Mouse (Mus musculus) gastrocnemius, adult 18-20 months (tissue): ENCODE results near the gene Lrrc2. TPM values are rescaled to one million over a fixed set of nuclear protein-coding genes. Genes with fewer than 3 reads are reported as not detected.

Experiments
- DNase-seq: peaks from one replicate; pipeline ENCODE4 v3.0.0; 2021; ENCODE audit warnings: low spot score
- total RNA-seq, 2 experiments: library from RNA; stranded (reverse); gene quantifications; 2 replicates each; pipeline ENCODE4 v1.2.3; 2021

Gene Lrrc2
- total RNA-seq, 2 experiments from 2014 or later: 82.8 to 112 TPM

DNA sequence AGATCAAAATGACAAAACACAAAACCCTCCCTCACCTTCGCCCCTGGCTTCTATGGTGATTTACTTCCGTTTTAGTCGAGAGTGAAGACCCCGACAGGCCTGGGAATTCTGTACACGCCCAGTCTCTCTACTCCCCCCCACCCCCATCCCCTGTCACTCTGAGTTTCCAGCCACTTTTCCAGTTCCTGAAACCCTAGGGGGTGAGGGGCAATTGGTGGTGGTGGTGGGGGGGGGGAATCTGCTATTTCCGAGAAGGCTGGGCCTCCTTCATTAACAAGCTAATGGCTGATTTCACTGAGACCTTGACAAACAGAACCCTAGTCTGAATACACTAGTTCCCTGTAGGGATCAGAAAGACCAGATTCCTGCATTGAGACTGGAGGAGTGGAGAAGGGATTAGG is 4.1 kb upstream of the Lrrc2 start:
- DNase-seq: no peak

DNA sequence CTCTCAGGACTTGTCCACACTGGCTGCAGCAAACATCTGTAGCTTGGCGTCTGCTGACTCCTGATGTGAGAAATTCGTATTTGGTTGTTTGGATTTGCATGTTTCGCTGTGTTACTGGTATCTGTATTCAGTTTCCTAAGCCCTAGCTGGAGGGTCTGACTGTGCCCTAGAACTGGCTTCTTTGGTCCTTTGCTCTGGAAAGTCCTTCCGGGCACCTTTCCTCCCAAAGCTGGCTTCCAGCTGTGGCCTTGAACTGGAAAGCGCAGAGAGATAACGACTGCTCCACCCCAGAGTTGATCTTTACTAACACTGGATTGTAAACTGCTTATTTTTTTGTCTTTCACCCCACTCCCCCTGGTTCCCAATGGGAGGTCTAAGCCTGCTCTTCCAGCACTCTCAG is 3.4 kb upstream of the Lrrc2 start:
- no peak for DNase-seq

DNA sequence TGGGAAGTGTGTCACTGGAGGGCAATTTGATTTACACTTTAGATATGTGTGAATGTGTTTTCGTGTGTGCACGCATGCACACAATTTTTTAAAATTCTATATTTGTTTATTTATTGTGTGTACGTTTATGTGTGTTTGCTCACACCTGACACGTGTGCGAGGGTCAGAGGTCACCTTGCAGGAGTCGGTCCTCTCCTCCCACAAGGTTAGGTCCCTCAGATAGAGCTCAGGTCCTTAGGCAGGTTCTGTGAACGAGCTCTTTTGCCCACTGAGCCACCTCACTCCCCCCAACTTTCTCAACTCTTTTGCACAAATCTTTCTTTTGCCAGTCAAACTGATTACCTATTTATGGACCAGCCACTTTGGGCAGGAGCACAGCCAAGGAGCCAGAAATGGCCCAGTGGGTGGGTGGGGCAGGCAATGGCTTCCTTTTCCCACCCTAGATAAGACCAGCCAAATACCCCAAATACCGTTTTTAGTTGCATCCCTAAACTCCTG is 2.5 kb upstream of the Lrrc2 start:
- DNase-seq: no peak

DNA sequence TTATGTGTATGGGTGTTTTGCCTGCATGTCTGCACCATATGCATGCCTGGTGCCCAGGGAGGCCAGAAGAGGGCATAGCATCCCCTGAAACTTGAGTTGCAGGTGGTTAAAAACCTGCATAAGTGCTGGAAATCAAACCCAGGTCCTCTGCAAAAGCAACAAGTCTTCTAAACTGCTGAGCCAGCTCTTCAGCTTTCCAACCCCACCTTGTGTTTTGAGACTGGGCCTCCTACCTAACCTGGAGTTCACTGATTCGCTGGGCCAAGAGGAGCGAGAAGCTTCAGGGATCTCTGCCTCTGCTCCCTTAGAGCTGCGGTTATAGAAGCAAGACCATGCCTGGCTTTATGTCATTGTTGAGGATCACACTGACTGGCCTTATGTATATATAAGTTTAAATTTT is 1.2 kb upstream of the Lrrc2 start:
- DNase-seq: no peak

DNA sequence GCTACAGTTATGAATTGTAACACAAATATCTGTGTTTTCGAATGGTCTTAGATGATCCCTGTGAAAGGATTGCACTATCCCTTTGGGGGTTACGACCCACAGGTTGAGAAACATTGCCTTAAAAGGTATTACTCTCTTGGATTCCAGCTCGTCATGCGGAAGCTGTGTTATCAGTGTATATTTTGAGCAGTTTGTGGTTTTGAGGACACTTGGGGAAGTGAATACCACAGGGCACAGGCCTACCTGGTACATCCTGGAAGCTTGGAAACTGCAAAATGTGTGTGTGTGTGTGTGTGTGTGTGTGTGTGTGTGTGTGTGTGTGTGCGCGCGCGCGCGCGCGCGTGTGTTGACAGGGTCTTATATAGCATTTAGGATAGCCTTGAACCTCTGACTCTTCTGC is 521 bp downstream of the Lrrc2 start:
- DNase-seq: no peak

DNA sequence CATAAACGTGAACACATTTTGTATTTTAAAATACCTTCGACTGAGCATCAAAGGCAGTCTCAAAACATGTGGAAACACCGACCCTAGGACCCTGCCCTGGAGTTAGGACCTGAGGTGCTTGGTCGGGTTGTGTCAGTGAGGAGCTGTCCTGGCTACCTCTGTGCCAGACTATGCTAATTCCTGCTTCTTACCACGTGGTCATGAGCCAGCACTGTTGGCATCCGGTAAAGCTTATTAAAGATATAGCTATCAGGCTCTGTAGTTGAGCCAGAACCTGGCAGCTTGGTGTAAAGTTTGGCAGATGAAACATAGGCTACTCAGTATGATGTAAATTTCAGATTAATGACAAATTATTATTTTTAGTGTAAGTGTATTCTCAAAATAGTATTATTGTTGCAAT is 1.1 kb downstream of the Lrrc2 start:
- DNase-seq: peak; percentile 14

DNA sequence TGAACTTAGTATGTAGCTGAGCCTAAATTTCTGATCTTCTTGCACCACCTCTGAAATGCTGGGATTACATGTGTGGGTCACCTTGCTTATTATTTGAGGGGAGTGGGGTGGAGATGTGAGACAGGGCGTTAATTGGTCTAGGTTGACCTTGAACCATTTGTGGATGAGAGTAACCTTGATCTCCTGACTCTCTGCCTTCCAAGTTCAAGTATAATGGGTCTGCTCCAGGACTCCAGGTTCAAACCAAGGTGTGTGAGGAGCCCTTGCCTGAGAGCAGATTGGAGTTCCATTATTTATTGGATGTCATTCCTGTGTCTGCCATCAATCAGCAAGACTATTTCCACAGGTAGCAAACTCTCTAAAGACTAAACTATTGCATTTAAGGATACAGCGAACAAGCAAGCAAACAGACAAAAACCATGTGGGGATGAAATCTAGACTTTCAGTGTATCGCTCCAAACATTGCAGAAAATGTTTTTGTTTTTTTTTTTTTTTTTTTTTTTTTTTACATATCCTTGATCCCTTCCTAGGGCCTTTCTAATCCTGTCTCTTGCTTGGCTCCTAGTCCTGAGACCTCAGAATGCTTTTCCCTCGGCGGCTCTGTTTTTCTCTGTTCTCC is 1.7 kb downstream of the Lrrc2 start:
- DNase-seq: no peak

DNA sequence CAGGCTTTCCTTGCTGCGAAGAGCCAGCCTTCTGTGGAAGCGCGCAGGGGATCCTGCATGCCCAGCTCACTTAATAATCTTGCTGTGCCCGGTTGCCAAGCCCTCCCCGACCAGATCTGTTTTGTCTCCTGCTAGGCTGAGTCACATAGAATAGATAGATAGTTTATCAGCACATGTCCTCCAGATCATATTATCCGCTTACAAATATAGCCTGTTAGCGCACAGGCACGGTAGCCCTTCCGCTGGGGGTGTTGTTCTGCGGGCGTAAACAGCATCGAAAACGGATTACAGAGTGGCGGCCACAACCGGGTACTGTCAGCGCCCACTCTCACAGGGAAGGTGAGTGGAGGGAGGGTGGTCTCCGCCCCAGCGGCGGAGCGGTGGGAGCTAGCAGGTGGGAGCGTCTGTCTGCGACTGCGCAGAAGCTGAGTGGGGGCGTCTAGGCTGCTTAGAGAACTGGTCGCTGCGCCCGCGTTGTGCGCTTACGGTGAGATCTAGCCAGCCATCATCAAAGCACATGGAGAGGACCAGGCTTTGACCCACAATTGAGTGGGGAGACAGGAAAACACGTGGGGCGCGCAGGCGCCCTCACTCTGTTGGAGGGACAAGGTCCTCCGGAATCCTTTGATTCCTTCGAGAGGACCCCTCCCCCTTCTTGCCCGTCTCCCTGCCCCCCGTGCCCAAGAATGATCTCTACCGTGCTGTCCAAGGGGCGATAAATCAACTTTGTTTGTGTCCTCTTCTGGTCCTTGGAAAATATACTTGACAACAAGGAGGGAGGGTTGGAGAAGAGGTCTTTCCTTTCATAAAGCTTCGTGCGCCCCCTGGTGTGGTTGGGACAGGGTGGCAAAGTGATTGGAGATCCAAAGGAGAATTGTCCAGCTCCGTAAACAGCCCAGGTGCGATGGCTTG is 2.5 kb downstream of the Lrrc2 start:
- peak; percentile 87 for DNase-seq

DNA sequence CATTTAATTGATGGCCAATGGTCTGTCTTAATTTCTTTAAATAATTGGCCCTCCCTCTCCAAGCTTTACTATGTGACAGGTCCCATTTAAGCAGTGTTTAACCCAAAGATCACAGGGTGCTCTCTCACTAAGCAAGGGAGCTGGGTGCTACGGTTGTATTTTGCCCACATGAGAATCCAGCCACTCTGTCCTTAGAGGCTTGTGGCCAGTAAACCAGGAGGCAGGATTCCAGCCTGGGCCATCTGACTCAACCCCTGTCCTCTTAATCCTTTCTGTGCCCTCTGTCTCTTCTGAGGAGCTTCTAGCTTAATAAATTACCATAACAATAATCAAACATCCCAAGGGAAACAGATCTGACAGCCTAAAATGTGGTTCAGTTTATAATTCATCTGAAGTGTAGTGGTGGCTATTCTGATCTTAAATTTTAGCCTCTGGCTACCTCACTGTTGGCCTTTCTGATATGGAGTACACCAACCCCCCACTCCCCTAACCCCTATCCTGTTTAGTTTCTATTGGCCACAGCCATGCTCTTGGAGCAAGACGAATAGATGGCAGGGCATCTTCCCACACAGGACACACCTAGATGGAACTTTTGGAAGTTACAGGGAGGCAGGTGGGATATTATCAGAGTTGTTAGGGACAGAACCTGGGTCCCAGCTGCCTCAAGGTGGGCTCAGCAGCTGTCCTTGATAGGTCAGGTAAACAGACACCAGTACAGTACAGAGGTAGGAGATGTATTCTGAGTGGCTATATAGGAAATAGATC is 3.5 kb downstream of the Lrrc2 start:
- DNase-seq: peak; percentile 32

DNA sequence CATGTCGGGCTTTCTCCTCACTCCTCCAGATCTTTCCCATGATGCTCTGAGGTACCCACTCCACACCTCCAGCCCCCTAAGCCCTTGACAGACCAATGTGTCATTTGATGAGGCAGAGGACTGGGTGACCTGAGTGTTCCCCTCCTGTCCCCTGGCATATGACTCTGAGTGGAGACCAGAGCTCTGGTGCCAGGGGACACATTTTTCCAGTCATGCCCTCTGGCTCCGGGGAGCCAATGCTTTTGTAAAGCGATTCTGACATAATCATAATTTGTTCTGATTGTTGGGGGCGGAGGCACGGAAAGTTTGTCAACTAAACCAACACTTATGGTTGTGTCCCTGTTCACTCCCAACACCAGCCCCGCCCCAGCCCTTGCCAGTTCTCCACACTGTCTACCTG is 4.6 kb downstream of the Lrrc2 start:
- peak; percentile 58 for DNase-seq

DNA sequence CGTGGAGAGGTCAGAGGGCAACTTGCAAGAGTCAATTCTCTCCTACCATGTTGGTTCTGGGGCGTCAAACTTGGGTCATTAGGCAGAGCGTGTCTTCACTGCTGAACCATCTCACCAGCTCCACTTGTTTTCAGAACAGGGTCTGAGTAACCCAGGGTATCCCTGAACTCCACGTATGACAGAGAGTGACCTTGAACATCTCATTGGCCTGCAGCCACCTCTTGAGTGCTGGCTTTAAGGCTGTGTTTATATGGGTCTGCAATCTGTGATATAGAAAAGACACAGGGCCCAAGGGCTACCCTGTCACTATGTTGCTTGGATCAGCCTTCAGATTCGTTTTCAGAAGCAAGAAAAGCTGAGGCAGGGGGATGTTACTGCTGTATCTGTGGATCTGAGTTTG is 8.3 kb downstream of the Lrrc2 start:
- DNase-seq: no peak

DNA sequence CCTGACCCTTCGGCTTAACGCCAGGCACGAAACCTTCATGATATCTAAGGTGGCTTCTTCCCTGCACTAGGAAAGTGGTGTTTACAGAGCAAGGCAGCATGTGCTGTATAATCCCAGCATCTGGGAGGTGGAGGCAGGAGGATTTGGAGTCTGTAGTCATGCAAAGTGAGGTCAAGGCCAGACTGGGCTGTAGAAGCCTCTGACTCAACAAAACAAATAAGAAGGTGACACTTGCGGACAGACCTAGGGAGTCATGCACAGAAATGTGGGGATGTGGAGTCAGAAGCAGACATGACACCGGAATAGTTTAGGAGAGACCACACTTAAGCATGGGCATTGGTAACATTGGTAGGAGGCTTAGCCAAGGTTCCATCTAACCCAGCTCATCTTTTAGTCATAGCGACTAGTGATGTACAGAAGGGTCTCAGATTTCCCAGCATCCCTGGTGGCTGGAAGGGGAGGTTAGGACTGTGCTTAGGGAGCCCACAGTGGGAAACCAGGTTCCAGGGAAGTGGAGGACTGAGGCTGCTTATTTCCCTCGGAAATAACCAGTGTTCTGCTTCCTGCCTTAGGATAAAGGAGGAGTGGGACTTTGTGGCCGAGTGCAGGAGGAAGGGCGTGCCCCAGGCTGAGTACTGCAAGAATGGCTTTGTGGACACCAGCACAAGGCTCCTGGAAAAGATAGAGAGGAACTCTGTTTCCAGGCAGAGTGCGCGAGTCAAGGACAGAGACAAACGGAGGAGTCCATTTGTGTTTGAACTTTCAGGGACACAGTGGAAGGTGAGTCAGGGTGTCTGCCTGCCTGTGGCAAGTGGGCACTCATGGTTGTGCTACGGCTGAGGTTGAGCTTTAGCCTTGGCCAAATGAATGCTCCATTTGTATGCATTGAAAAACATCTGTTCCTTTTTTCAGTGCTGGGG is 9.1 kb downstream of the Lrrc2 start:
- DNase-seq: no peak

DNA sequence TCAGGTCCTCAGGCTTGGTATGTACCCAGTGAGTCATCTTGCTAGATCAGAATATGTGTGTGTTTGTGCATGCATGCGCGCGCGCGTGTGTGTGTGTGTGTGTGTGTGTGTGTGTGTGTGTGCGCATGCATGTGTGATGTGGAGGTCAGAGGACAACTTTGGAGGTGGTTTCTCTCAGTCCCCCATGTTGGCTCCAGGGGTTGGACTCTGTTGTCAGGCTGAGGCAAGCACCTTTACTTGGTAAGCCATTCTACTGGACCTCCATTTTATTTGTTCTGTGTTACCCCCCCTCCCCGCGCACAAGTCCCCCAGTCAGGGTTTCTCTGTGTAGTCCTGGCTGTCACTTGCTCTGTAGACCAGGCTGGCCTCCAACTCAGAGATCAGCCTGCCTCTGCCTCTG is 10.0 kb downstream of the Lrrc2 start:
- no peak for DNase-seq

DNA sequence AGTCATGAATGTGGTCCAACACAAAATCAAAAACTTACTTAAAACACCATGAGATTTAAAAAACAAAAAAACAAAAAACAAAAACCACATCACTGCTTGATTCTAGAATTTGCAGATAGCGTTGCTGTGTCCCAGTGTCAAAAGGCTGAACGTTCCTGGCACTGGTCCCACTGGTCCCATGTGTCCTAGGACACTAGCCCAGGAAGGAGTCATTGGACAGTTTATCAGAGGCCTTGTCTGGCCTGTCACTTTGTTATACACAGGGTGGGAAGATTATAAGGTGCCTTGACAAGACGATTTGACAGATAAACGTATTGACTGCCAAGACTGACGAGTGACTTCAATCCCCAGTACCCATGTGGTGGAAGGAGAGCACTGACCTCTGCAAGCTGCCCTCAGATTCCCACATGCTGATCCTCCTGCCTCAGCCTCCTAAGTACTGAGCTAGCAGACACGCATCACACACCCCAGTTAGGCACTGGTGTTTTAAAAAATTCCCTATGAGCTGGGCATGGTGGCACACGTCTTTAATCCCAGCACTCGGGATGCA is 12.3 kb downstream of the Lrrc2 start:
- DNase-seq: peak; percentile 43

DNA sequence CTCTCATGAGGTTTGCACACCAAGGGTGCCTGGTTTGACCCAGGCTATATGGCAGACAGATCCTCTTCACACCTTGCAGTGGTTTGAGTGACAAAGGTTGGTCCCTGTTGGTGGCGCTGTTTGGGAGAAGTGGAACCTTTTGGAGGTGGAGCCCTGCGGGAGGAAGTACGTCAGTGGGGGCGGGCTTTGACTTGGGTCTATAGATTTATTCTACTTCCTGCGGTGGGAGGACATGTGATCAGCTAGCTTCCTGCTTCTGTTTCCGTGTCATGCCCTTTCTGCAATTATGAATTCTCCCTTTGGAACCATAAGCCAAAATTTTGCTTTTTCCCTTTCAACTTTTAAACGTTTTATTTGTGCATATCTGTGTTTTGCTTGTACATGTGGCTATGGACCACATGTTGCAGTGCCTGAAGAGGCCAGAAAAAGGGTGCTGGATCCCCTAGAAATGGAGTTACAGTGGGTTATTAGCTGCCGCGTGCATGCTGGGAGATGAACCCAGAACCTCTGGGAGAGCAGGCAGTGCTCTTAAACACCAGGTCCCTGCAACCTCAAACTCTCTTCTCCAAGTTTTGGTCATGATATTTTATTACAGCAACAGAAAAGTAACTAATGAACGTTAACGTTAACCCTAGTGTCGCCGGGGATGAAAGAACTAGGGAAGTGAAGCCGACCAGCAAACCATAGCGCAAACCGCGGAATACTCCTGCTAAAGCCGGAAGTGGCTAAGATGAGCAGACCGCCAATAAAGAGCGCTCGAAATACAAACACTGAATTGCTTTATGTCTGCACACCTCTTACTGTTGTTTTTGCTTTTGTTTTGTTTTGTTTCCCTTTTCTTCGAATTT is 13.9 kb downstream of the Lrrc2 start:
- DNase-seq: no peak

DNA sequence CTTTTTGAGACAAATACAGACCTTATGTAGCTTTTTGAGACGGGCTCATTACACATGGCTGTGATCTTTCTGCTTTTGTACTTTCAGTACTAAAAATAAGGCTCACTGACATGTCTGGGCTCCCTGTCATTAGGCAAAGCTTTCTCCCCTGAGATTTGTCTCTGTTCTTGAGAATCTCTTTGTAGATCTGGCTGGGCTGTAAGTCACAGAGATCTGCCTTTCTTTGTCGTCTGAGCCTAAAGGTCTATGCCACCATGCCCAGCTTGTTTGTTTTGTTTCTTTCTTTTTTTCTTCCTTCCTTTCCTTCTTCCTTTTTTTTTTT is 14.5 kb downstream of the Lrrc2 start:
- no peak for DNase-seq

DNA sequence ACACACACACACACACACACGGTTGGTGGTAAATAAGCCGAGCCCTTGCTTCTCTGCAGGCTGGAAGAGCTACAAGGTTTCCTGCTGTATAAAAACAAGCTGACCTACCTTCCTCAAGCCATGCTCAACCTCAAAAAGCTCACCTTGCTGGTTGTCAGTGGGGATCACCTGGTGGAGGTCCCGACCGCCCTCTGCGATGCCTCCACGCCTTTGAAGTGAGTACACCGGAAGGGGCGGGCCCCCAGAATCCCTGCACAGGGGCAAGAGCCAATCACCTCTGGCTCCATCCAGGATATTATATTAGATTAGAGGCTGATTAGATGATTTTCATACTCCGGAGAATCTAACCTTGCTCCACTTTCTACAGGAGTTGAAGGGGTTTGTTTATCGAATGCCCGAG is 28.1 kb downstream of the Lrrc2 start:
- DNase-seq: no peak

DNA sequence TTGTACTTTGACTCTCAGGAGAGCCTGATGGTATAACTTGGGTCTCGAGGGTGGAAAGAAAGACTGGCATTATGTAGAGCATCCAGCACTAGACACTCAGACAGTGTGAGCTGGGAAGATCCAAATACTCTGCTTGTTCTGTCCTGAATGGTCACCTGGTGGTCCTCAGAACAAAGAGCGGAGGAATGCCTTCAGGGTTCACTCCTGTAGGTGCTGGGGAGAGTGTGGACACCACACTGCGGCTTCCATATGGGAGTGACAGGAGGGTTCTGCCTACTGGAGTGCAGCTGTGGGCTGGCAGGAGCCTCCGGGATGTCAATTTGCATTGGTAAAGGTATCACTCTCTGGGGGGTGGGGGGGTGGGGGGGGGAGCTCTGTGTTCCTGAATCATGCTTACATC is 31.0 kb downstream of the Lrrc2 start:
- DNase-seq: no peak

DNA sequence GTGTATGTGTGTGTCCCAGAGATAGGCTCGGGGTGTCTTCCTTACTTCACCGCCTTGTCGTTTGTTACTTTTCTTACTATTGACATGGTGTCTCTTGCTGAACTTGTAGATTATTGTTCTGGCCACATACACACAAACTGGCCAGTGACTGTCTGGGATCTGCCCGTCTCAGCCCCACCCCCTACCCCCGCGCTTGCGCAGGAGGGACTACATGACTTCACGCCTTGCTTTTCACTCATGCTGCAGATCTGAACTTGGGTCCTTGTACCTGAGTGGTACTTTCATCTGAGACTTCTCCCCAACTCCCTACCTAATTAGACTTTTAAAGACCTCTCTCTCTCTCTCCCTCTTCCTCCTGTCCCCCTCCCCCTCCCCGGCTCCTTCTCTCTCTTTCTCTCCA is 32.8 kb downstream of the Lrrc2 start:
- no peak for DNase-seq

DNA sequence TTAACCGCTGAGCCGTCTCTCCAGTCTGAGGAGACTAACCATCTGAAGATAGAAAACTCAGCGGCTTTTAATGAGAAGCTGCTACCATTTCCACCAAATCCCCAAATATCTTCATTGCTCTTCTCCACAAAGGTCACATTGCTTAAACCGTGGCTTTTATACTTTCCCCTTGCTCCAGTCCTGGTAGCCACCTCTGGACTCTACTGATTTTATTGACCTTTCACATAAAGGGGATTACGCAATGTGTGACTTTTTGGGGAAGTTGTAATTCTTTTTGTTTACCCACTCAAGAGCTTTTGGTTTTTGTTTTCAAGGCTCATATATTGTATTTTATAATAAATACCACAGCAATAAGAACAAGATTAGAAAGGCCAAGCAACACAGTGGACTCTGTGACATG is 34.2 kb downstream of the Lrrc2 start:
- DNase-seq: no peak
